Mouse (Mus musculus) hindbrain, embryonic 14.5 days (tissue): ENCODE results near the gene Vwa3a. TPM values are rescaled to one million over a fixed set of nuclear protein-coding genes. Genes with fewer than 3 reads are reported as not detected.
A peak's percentile ranks its signal among the peaks of the same experiment; 100 is the strongest.

Source experiments
- ATAC-seq: fragments of 200-750 bp; cut with Nextera tagmentation; 2 replicates; pipeline ENCODE4 v1.8.0; 2017; ENCODE audit warnings: moderate number of reproducible peaks, mild to moderate bottlenecking, moderate TSS enrichment, moderate library complexity; ENCODE audit not compliant: low FRiP score
- DNase-seq: peaks from one replicate; pipeline ENCODE4 v3.0.0-alpha.2; 2015; ENCODE audit warnings: low spot score
- H3K27ac ChIP-seq: fragments of 300-500 bp; sonication (generic); 2 replicates; pipeline ENCODE4 v1.5.1; 2014; ENCODE audit warnings: mild to moderate bottlenecking, moderate library complexity
- H3K27me3 ChIP-seq: fragments of 300-500 bp; sonication (generic); 2 replicates; pipeline ENCODE4 v1.6.1; 2014; ENCODE audit warnings: mild to moderate bottlenecking, low read length, mixed read lengths; ENCODE audit not compliant: control insufficient read depth, insufficient read depth
- H3K36me3 ChIP-seq: fragments of 300-500 bp; sonication (generic); replicated peaks from 2 replicates; pipeline ENCODE4 v1.6.1; 2014; ENCODE audit not compliant: control insufficient read depth, insufficient read depth
- H3K4me1 ChIP-seq: fragments of 300-500 bp; sonication (generic); replicated peaks from 2 replicates; pipeline ENCODE4 v1.6.1; 2014; ENCODE audit warnings: antibody characterized with exemption, low read length, mixed read lengths; ENCODE audit not compliant: control insufficient read depth, insufficient read depth
- H3K4me2 ChIP-seq: fragments of 300-500 bp; sonication (generic); replicated peaks from 2 replicates; pipeline ENCODE4 v1.6.1; 2014; ENCODE audit warnings: mild to moderate bottlenecking, moderate library complexity
- H3K4me3 ChIP-seq: fragments of 300-500 bp; sonication (generic); replicated peaks from 2 replicates; pipeline ENCODE4 v1.5.1; 2014; ENCODE audit warnings: mild to moderate bottlenecking, low read length
- H3K9ac ChIP-seq: fragments of 300-500 bp; sonication (generic); 2 replicates; pipeline ENCODE4 v1.6.1; 2014
- H3K9me3 ChIP-seq: fragments of 300-500 bp; sonication (generic); 2 replicates; pipeline ENCODE4 v1.6.1; 2016; ENCODE audit warnings: low read length; ENCODE audit not compliant: control insufficient read depth
- WGBS: fragments of 180-500 bp; shearing (Covaris S2); extraction: QIAGEN DNeasy Blood & Tissue Kit; methylation state at CpG from one replicate; pipeline ENCODE4 v1.1.7; 2014; 5-methylcytosine and 5-hydroxymethylcytosine counted together
- polyA plus RNA-seq: library from polyadenylated mRNA; unstranded; fragments of >200 nt; fragmentation: Nextera tagmentation; extraction: Ambion mirVana; gene quantifications from 2 replicates; pipeline ENCODE4 v1.2.1, GENCODE M21; 2014

Vwa3a gene
- polyA plus RNA-seq, 1 experiment from 2014 or later, result 2.6 TPM

DNA sequence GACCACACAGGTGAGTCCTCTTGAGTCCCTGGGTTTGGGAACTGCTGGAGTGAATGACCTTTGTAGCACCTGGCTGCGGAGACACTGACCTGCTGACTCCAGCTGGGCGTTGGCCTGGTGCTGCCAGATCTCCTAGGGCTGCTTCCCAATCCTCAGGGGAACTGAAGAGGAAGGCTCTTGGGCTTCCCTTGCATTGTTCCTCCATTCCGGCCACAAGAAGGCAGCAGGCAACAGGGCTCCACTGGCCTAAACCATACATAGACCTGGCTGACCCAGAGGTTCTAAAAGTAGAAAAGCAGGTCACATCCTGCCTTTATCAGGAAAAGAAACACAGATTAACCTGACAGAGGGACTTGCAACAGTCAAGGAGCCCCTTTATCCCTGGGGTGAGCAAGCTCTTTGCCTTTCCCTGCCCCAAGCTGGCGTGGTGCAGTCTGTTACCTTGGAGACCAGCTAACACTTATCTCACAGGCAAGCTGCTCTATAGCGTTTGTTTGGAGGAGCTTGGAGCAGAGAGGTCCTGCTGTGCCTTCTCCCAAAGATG lies 512 bp downstream of the Vwa3a start:
- ATAC-seq, result no peak
- H3K36me3 ChIP-seq, result 0 out of 2 replicates have a peak, but pooled peaks cover 2% of the 10 kb centered on the region
- no peaks in the 10 kb centered on the region for H3K27me3 ChIP-seq
- no peak overlapping the region for H3K4me3 ChIP-seq
- H3K9ac ChIP-seq, result no peak overlapping the region
- no peaks in the 10 kb centered on the region for H3K9me3 ChIP-seq
- DNase-seq, result no peak
- WGBS, result 11% methylated on average over 5 of the region's 5 CpGs
- no peak overlapping the region for H3K27ac ChIP-seq
- H3K4me2 ChIP-seq, result no peak overlapping the region
- peaks cover 7% of the 10 kb centered on the region; the same call in 1 of the 2 replicates for H3K4me1 ChIP-seq

DNA sequence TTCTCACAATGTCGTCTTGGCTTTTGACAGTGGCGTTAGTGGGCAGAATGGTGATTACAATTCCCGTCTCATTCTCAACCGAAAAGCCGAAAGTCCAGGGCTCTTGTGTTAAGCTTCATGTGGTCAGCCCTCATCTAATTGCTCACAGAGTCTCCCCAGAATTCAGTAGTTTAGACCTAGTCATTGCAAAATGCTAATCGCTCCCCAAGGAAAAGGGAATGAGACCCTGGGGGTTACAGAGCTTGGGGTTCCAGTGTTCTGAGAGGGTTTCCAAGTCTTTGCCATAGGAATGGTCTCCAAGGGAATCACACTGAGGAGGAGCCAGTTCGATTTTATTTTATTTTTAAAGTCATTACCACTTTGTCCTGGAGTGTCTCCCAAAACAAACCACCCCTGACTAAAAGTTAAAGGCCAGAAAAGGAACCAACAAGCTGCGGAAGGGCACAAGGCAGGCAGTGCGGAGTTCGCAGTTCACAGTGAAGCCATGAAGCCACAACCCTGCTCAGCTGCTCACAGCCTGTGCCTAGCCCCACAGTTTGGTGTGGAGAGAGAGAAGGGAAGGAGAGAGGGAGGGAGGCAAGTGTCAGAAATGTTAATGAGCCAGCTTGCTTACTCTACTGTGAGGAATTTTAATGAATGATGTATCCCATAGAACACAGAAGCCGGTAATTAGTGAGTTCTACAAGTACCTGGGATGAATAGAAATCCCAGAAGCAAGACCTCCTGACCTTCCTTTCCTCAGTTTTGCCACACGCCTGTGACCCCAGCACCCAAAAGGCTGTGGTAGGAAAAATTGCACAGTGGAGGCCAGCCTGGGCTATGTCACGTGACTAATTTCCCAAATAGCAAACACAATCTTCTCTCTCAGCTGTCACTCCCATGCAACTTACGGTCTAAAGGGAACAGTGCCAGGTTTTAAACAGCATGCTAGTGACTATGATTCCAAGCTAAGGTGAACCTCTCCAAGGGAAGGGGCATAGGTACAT lies 4.5 kb downstream of the Vwa3a start:
- no peaks in the 10 kb centered on the region for H3K9me3 ChIP-seq
- H3K9ac ChIP-seq, result no peak overlapping the region
- DNase-seq, result no peak
- H3K4me2 ChIP-seq, result no peak overlapping the region
- no peak for ATAC-seq
- no peaks in the 10 kb centered on the region for H3K27me3 ChIP-seq
- no peak overlapping the region for H3K27ac ChIP-seq
- 74% methylated on average over 14 of the region's 14 CpGs for WGBS
- no peaks in the 10 kb centered on the region for H3K36me3 ChIP-seq
- peaks cover 7% of the 10 kb centered on the region; the same call in 1 of the 2 replicates for H3K4me1 ChIP-seq
- H3K4me3 ChIP-seq, result no peak overlapping the region

DNA sequence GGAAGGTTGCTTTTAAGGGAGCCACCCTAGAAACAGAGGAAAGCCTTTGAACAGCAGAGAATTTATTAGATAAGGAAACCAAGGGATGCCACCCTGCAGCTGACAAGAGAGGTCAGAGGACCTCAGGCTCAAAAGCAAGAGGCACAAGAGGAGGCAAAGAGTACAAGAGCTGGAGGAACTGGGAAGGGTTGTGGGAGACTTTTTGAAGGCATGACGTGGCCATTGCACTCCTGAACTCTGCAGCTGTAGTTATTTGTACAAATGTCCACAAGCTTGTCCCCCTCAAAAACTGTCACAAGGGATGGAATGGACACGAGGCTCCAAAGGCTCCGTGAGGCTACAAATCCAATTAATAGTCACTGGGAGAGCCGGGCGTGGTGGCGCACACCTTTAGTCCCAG lies 5.5 kb downstream of the Vwa3a start:
- ATAC-seq (no peak), DNase-seq (no peak)
- peaks cover 5% of the 10 kb centered on the region; the same call in 1 of the 2 replicates for H3K4me1 ChIP-seq
- WGBS, result 91% methylated on average over 6 of the region's 6 CpGs
- no peaks in the 10 kb centered on the region for H3K27me3 ChIP-seq
- no peaks in the 10 kb centered on the region for H3K36me3 ChIP-seq
- no peak overlapping the region for H3K9ac ChIP-seq
- H3K9me3 ChIP-seq, result no peaks in the 10 kb centered on the region
- H3K4me2 ChIP-seq, result no peak overlapping the region
- no peak overlapping the region for H3K4me3 ChIP-seq
- H3K27ac ChIP-seq, result no peak overlapping the region

DNA sequence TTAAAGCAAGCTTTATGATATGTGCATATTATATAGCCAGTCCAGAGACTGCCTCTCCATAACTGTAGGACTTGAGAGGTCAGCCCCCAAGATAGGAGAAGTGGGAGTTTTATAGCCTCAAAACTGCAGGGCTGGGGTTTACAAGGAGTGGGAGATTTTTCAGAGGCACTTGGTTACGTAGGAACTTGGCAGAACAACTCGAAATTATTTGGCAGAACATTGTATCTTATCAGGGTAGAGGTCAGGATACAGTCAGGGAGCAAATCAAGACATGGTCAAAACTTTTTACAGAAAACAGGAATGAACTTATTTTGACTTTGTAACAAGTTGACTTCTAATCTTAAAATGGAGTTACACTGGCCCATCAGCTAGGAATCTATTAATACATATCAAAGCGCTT lies 6.9 kb downstream of the Vwa3a start:
- DNase-seq (no peak), ATAC-seq (no peak)
- Histone ChIP-seq H3K27me3 (no peaks in the 10 kb centered on the region), H3K4me2 (no peak overlapping the region), H3K27ac (no peak overlapping the region), H3K9ac (no peak overlapping the region), H3K4me1 (no peaks in the 10 kb centered on the region), H3K9me3 (no peaks in the 10 kb centered on the region), H3K4me3 (no peak overlapping the region), H3K36me3 (no peaks in the 10 kb centered on the region)
- WGBS, result 88% methylated on average over 3 of the region's 3 CpGs

DNA sequence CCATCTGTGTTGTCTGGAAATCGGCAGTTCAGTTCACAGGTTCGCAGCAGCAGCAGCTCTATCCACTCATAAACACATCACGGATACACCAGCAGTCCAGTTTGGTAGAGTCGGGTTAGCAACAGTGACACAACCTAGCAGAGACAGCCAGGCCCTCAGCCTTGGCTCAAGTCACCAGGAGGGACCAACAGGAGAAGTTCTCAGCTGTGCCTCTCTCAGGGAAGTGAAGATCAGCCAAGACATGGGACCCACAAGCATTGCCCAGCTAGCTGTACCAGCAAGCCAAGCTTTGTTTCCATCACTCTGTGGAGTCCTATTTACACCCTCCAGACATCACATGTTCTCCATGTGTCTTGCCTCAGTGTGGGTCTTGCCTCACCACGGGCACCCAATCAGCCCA lies 7.7 kb downstream of the Vwa3a start:
- Histone ChIP-seq H3K9me3 (no peaks in the 10 kb centered on the region), H3K36me3 (no peaks in the 10 kb centered on the region), H3K4me2 (no peak overlapping the region), H3K9ac (no peak overlapping the region), H3K4me1 (no peaks in the 10 kb centered on the region), H3K27me3 (no peaks in the 10 kb centered on the region), H3K27ac (no peak overlapping the region), H3K4me3 (no peak overlapping the region)
- DNase-seq (no peak), ATAC-seq (no peak)
- 92% methylated on average over 5 of the region's 5 CpGs for WGBS

DNA sequence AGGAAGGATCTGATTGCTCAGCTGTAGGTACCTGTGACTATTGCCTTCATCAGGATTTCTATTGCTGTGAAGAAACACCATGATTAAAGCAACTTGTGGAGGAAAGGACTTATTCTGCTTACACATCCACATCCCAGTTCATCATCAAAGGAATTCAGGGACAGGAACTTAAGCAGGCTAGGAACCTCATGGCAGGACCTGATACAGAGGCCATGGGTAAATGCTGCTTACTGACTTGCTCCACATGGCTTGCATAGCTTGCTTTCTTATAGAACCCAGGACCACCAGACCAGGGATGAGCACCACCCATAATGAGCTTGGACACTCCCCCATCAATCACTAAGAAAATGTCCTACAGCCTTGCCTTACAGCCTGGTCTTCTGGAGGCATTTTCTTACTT lies 9.4 kb downstream of the Vwa3a start:
- no peak for ATAC-seq
- Histone ChIP-seq H3K4me1 (no peaks in the 10 kb centered on the region), H3K9ac (no peak overlapping the region), H3K36me3 (no peaks in the 10 kb centered on the region), H3K27me3 (no peaks in the 10 kb centered on the region), H3K4me2 (no peak overlapping the region), H3K9me3 (no peaks in the 10 kb centered on the region), H3K4me3 (no peak overlapping the region), H3K27ac (no peak overlapping the region)
- DNase-seq, result no peak

DNA sequence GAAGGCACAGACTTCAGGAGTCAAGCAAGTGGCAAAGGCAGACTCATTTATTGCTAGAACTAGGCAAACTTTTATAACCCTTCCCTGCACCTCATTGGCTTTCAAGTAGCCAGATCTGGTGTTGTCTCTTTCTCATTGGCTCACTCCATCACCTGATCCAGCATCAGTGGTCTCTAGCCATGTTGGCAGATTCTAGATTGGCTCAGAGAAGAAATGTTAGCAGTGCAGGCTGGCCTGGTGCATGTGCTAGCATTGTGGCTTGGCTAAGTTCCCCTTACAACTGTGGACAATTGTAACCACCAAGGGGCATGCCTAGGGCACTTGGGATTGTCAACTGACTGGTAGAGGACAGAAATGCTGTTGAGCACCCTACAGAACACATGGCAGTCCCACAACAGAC lies 12.2 kb downstream of the Vwa3a start:
- no peak for DNase-seq
- Histone ChIP-seq H3K4me3 (no peak overlapping the region), H3K36me3 (no peaks in the 10 kb centered on the region), H3K9me3 (no peaks in the 10 kb centered on the region), H3K27me3 (no peaks in the 10 kb centered on the region), H3K9ac (no peak overlapping the region), H3K27ac (no peak overlapping the region), H3K4me2 (no peak overlapping the region), H3K4me1 (no peaks in the 10 kb centered on the region)
- ATAC-seq, result no peak

DNA sequence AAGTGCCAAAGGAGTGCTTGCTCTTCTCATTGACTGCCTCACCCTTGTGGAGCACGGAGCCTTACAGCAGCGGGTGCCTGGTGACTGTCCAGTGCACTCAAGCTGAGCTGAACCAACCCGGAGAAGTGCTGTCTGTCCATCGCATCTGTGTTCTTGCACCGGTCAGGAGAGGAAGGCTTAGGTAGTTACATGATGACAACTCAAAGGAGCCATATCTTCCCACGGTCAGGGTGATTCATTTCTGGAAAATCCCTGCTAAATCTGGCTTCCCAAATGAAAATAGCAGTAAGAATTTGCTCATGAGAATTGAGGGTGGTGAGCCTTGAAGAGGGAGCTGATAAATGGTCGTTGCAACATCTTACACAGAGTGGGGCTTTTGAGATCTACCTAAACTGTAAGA lies 12.8 kb downstream of the Vwa3a start:
- H3K4me1 ChIP-seq, result no peaks in the 10 kb centered on the region
- no peak overlapping the region for H3K4me2 ChIP-seq
- no peaks in the 10 kb centered on the region for H3K27me3 ChIP-seq
- H3K9me3 ChIP-seq, result no peaks in the 10 kb centered on the region
- no peak overlapping the region for H3K4me3 ChIP-seq
- no peaks in the 10 kb centered on the region for H3K36me3 ChIP-seq
- 88% methylated on average over 7 of the region's 7 CpGs for whole genome bisulfite sequencing
- H3K27ac ChIP-seq, result no peak overlapping the region
- no peak for ATAC-seq
- DNase-seq, result no peak
- H3K9ac ChIP-seq, result no peak overlapping the region

DNA sequence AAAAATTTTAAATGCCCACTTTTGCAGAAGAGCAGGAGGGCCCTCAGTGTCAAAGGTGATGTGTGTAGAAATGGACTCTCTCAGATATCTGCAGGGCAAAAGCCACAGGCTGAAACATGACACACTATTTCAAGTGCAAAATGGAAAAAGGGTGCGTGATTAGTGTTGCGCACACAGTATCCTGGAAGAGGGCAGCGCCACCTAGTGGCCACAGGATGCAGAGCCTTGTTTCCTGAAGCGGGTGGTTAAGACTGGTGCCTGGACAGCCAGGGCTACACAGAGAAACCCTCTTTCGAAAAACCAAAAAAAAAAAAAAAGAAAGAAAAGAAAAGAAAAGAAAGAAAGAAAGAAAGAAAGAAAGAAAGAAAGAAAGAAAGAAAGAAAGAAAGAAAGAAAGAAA lies 15.6 kb downstream of the Vwa3a start:
- H3K4me2 ChIP-seq, result no peak overlapping the region
- ATAC-seq (peak; percentile 87), DNase-seq (peak; percentile 94)
- H3K9me3 ChIP-seq, result no peaks in the 10 kb centered on the region
- H3K9ac ChIP-seq, result no peak overlapping the region
- H3K27me3 ChIP-seq, result no peaks in the 10 kb centered on the region
- no peak overlapping the region for H3K4me3 ChIP-seq
- no peaks in the 10 kb centered on the region for H3K36me3 ChIP-seq
- WGBS, result 13% methylated on average over 5 of the region's 5 CpGs
- no peak overlapping the region for H3K27ac ChIP-seq
- H3K4me1 ChIP-seq, result no peaks in the 10 kb centered on the region
